Mouse (Mus musculus) stomach, embryonic 15.5 days (tissue): ENCODE measurements around the gene 4632433K11Rik. TPM values are rescaled to one million over a fixed set of nuclear protein-coding genes. Genes with fewer than 3 reads are reported as not detected.

Experiments used
- ATAC-seq: fragments of 200-750 bp; cut with Nextera tagmentation; 2 replicates; pipeline ENCODE4 v1.8.0; 2017; ENCODE audit warnings: low read depth, moderate number of reproducible peaks, moderate TSS enrichment; ENCODE audit not compliant: insufficient read depth, low FRiP score
- H3K27ac ChIP-seq: fragments of 300-500 bp; sonication (generic); 2 replicates; pipeline ENCODE4 v1.5.1; 2015; ENCODE audit warnings: mild to moderate bottlenecking, inconsistent platforms
- H3K27me3 ChIP-seq: fragments of 300-500 bp; sonication (generic); replicated peaks from 2 replicates; pipeline ENCODE4 v1.6.1; 2015; ENCODE audit warnings: inconsistent platforms
- H3K36me3 ChIP-seq: fragments of 300-500 bp; sonication (generic); 2 replicates; pipeline ENCODE4 v1.6.1; 2015; ENCODE audit warnings: inconsistent platforms
- H3K4me1 ChIP-seq: fragments of 300-500 bp; sonication (generic); 2 replicates; pipeline ENCODE4 v1.6.1; 2015; ENCODE audit warnings: inconsistent platforms
- H3K4me2 ChIP-seq: fragments of 300-500 bp; sonication (generic); 2 replicates; pipeline ENCODE4 v1.6.1; 2015; ENCODE audit warnings: mild to moderate bottlenecking, inconsistent platforms
- H3K4me3 ChIP-seq: fragments of 300-500 bp; sonication (generic); replicated peaks from 2 replicates; pipeline ENCODE4 v1.5.1; 2015; ENCODE audit warnings: inconsistent platforms
- H3K9ac ChIP-seq: fragments of 300-500 bp; sonication (generic); 2 replicates; pipeline ENCODE4 v1.6.1; 2015; ENCODE audit warnings: inconsistent platforms
- H3K9me3 ChIP-seq: fragments of 300-500 bp; sonication (generic); 2 replicates; pipeline ENCODE4 v1.6.1; 2016; ENCODE audit warnings: inconsistent platforms
- WGBS: fragments of 180-500 bp; shearing (Covaris S2); methylation state at CpG from one replicate; pipeline ENCODE4 v1.1.7; 2015; 5-methylcytosine and 5-hydroxymethylcytosine counted together
- polyA plus RNA-seq: library from polyadenylated mRNA; unstranded; fragments of >200 nt; fragmentation: Nextera tagmentation; extraction: Ambion mirVana; gene quantifications from 2 replicates; pipeline ENCODE4 v1.2.1, GENCODE M21; 2015

The 4632433K11Rik gene
- polyA plus RNA-seq, 1 experiment from 2014 or later = not detected

DNA sequence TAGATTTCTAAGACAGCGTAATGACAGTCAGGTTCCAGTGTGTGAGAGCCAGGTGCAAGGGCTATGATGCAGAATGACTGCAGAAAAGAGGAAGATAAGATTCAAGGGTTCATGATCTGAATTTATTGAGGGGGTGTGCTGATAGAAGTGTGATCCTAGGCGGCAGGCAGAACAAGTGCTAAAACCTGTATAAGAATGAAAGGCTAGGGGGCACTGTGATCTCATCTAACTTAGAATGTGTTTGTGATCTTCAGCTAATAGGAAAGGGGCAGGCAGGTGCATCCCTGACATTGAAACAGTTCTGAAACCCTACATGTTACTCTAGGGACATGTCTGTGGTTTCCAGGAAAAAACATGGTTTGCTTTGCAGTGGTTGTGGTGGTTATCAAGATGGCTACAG is 12.2 kb downstream of the 4632433K11Rik start:
- H3K4me2 ChIP-seq = no peak overlapping the region
- no peak overlapping the region for H3K4me3 ChIP-seq
- 0 out of 2 replicates have a peak, but pooled peaks cover 6% of the 10 kb centered on the region for H3K4me1 ChIP-seq
- no peaks in the 10 kb centered on the region for H3K27me3 ChIP-seq
- no peak for ATAC-seq
- no peak overlapping the region for H3K27ac ChIP-seq
- no peaks in the 10 kb centered on the region for H3K36me3 ChIP-seq
- 74% methylated on average over 2 of the region's 2 CpGs for WGBS
- H3K9ac ChIP-seq = no peak overlapping the region
- no peaks in the 10 kb centered on the region for H3K9me3 ChIP-seq

DNA sequence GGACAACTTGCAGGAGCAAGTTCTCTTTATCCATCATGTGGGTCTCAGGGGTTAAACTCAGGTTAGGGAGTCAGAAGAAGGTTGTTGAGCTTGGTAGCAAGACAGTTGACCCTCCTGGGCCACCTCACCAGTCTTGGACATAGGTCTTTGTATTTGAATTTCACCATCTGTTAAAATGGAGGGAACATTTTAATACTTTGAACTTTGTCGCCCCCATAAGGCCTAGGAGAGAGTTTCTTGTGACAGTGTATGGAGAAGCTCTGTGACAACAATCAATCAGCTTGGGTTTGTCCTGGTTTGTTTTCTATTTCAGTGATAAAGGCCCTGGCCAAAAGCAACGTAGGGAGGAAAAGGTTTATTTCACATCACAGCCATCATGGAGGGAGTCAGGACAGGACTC is 13.4 kb downstream of the 4632433K11Rik start:
- Histone ChIP-seq H3K9me3 (no peaks in the 10 kb centered on the region), H3K4me2 (no peak overlapping the region), H3K4me1 (0 out of 2 replicates have a peak, but pooled peaks cover 6% of the 10 kb centered on the region), H3K4me3 (no peak overlapping the region), H3K9ac (no peak overlapping the region), H3K27ac (no peak overlapping the region), H3K27me3 (peaks cover 6% of the 10 kb centered on the region), H3K36me3 (no peaks in the 10 kb centered on the region)
- 21% methylated on average over 2 of the region's 2 CpGs for WGBS
- no peak for ATAC-seq

DNA sequence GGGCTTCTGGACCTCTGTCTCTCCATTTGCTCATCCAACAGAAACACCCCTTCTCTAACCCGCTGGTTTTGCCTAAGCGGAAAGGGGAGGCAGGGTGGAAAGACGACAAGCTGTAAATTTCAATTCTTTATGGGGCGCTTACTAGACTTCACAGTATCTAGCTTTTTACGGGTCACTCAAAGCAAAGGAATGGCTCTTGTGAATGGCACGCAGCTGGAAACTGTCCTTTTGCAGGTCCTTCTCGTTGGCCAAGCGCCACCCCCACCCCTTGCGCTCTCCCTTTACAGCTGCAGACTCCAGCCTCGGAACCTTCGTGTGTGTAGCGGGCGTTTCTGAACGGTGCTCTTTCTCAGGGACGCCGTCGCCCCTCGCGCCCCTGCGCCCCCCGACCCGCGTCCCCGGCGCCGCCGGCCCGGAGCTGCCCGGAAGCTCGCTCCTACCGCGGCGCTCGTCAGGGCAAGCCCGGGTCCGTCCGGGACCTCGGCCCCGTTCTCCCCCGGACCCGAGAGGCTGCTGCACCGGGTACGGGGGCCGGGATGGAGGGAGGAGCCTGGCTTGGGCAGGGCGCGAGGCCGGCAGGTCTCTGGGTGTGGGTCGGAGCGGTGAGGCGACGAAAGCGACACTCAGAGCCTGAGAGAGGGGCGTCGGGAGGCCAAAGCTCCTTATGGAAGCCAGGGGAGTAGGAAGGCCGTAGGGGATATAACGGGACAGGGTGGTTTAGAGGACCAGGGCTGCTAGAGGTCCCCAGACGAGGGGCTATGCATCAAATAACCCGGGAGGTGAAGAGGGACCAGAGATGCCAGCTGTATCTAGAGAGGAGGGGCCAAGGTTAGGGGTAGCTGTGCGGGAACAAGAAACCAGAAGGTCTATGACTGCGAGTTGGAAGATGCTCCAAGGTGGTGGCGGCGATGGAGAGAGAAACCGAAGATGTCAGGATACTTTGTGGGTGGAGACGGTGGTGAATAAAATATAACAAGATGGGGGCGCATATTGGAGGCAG is 17.6 kb downstream of the 4632433K11Rik start, which contains the start of gene Zfp580:
Gene Zfp580 (plus strand): TSS at position 346 of the 1,000 bp plus-strand sequence.
- Histone ChIP-seq H3K4me2 (peak within 1 kb of the TSS; percentile 80), H3K27ac (peak within 1 kb of the TSS; percentile 72; the same call in 1 of the 2 replicates), H3K9ac (peak within 1 kb of the TSS; percentile 7; the same call in 1 of the 2 replicates), H3K9me3 (no peaks in the 10 kb centered on the region), H3K4me1 (peaks cover 23% of the 10 kb centered on the region), H3K36me3 (no peaks in the 10 kb centered on the region), H3K27me3 (peaks cover 47% of the 10 kb centered on the region), H3K4me3 (peak within 1 kb of the TSS; percentile 81)
- ATAC-seq = peak; percentile 74; the same call in 1 of the 2 replicates
- WGBS = under 1% methylated on average over 65 of the region's 65 CpGs

DNA sequence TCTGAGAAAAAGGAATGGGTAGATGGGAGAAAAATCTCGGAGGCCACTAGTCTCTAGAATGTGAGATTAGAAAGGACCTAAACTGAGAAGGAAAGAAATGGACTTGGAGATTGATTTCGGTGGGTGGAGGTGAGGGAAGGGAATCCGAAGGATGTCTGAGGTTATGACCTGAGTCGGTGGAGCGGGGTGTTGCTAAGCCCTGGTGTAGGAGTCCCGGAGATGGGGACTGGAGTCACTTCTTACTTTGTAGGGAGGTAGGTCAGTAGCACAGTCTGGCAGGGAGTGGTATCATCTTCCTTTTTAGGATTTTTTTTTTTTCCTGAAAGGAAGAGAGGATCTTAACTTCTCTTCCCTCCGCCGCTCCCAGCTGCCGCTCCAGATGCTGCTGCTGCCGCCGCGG is 18.5 kb downstream of the 4632433K11Rik start:
- H3K4me3 ChIP-seq = peak overlapping the region; percentile 81
- no peaks in the 10 kb centered on the region for H3K36me3 ChIP-seq
- H3K27ac ChIP-seq = no peak overlapping the region
- peak overlapping the region; percentile 29; the same call in 1 of the 2 replicates for H3K9ac ChIP-seq
- H3K9me3 ChIP-seq = no peaks in the 10 kb centered on the region
- H3K4me2 ChIP-seq = peak overlapping the region; percentile 80
- WGBS = 2% methylated on average over 12 of the region's 12 CpGs
- H3K4me1 ChIP-seq = peaks cover 31% of the 10 kb centered on the region
- ATAC-seq = no peak
- H3K27me3 ChIP-seq = peaks cover 56% of the 10 kb centered on the region

DNA sequence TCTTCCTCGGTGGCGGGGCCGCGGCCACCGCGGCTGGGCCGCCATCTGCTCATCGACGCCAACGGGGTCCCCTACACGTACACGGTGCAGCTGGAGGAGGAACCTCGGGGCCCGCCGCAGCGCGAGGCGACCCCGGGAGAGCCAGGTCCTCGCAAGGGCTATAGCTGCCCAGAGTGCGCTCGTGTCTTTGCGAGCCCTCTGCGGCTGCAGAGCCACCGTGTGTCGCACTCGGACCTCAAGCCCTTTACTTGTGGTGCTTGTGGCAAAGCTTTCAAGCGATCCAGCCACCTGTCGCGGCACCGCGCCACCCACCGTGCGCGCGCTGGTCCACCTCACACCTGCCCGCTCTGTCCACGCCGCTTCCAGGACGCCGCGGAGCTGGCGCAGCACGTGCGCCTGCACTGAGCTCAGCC is 19.0 kb downstream of the 4632433K11Rik start:
- Histone ChIP-seq H3K9ac (peak overlapping the region; percentile 29), H3K36me3 (no peaks in the 10 kb centered on the region)
- WGBS = 6% methylated on average over 45 of the region's 45 CpGs

DNA sequence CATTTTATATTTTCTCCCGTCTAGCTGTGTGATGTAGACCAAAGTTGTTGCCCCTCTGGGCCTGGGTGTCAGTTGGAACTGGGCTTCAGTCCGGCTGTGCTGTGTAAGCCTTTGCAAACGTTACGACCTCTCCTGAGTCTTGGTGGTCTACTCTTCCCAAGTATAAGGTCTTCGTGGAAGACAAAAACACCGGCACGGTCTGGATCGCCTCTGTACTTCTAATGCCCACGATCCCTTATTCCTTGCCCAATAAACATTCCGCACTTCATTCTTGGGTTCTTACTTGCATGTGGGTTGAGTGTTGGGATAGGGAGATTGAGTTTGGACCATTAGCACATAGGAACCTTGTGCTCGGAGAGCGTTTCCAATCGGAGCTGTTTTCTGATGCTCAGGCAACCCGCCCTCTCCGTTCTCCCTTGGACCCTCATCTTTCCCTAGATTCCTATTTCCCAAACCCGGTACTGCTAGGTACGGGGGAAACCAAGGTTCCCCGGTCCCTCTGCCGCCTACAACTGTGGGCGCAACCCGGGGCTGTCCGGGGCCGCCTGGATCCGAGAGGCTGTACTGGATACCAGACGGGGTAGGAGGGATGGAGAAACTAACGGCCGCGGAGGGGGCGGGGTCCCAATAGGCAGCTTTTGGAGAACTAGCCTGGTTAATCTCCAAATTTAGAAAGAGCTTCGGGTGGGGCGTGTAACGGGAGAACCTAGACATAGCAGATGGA is 19.7 kb downstream of the 4632433K11Rik start:
- H3K4me1 ChIP-seq = peaks cover 31% of the 10 kb centered on the region
- no peak overlapping the region for H3K27ac ChIP-seq
- H3K36me3 ChIP-seq = no peaks in the 10 kb centered on the region
- no peak overlapping the region for H3K9ac ChIP-seq
- WGBS = 10% methylated on average over 32 of the region's 32 CpGs
- H3K4me3 ChIP-seq = peak overlapping the region; percentile 81
- no peaks in the 10 kb centered on the region for H3K9me3 ChIP-seq
- no peak for ATAC-seq
- H3K27me3 ChIP-seq = peaks cover 67% of the 10 kb centered on the region
- peak overlapping the region; percentile 80 for H3K4me2 ChIP-seq

More for the DNA sequence above, 19.0 kb downstream of the 4632433K11Rik start:
- no peak overlapping the region for H3K27ac ChIP-seq
- ATAC-seq = no peak
- no peaks in the 10 kb centered on the region for H3K9me3 ChIP-seq
- peaks cover 61% of the 10 kb centered on the region for H3K27me3 ChIP-seq
- H3K4me1 ChIP-seq = peaks cover 31% of the 10 kb centered on the region
- peak overlapping the region; percentile 80 for H3K4me2 ChIP-seq
- H3K4me3 ChIP-seq = peak overlapping the region; percentile 81

DNA sequence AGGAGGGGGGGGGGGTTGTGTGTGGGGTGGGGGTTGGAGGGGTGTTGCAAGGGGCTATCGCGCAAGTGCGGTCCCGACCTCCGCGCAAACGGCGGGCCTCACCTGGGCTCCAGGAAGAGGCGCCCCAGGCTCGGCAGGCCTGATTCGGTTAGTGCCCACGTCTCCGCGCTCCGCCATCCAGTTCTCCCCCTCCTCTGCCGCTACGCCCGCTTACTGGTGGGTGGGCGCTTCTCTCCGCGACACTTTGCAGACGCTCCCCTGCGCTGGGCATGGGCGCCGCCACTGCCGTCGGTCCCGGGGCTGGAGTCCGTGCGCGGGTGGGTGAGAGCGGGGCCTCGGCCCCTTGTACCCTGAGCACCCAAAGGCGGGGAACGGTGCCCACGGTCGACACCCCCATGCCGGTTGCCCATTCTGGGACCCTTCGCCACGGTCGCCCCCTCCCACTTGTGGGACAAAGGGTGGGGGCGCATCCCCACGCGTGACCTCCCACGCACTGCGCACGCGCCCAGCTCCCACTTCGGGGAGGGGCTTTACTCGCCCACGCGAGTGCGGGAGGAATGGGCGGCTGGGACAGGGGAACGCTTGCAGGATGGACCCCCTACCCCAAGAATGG is 22.8 kb downstream of the 4632433K11Rik start:
- Histone ChIP-seq H3K27ac (peak overlapping the region; percentile 11; the same call in 1 of the 2 replicates), H3K4me2 (peak overlapping the region; percentile 75), H3K36me3 (no peaks in the 10 kb centered on the region), H3K9ac (peak overlapping the region; percentile 50), H3K4me1 (peaks cover 37% of the 10 kb centered on the region), H3K9me3 (no peaks in the 10 kb centered on the region), H3K4me3 (peak overlapping the region; percentile 52), H3K27me3 (peaks cover 66% of the 10 kb centered on the region)
- no peak for ATAC-seq
- WGBS = 2% methylated on average over 55 of the region's 55 CpGs

DNA sequence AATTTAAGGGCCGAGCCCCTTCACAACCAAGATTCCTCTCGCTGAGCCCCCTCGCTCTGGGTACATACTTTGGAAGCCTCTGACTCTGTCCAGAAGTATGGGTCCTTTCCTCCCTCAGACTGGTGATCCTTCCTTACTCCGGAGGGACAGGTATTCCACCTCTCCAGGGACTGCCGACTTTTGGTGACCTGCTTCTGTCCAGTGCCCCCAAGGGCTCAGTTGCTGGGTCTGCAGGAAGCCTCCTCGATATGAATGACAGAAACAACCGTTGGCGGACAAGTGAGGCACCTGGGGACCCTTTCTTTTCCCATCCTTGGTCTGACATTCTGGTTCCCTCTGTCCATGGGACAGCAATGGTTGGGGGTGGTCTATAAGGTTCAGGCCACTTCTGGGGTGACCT is 23.5 kb downstream of the 4632433K11Rik start:
- H3K27ac ChIP-seq = peak overlapping the region; percentile 11; the same call in 1 of the 2 replicates
- no peak for ATAC-seq
- peak overlapping the region; percentile 75 for H3K4me2 ChIP-seq
- H3K27me3 ChIP-seq = peaks cover 60% of the 10 kb centered on the region
- H3K9ac ChIP-seq = peak overlapping the region; percentile 50
- no peaks in the 10 kb centered on the region for H3K36me3 ChIP-seq
- H3K9me3 ChIP-seq = no peaks in the 10 kb centered on the region
- WGBS = 34% methylated on average over 8 of the region's 8 CpGs
- H3K4me3 ChIP-seq = peak overlapping the region; percentile 52
- peaks cover 37% of the 10 kb centered on the region for H3K4me1 ChIP-seq

DNA sequence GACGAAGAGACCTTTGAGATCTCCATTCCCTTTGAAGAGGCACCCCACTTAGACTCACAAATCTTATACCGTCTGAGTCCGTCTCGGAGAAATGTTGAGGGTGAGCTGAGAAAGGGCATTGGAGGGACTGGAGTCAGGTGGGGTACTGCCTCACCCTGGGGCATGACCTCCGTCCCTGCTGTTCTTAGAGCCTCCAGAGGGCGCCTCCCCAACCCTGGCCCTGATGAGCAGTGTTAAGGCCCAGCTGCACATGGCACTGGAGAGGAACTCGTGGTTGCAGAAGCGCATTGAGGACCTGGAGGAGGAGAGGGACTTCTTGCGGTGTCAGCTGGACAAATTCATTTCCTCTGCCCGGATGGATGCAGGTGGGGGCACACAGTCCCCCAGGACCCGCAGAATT is 23.9 kb downstream of the 4632433K11Rik start:
- Histone ChIP-seq H3K27ac (no peak overlapping the region), H3K4me2 (peak overlapping the region; percentile 75), H3K4me3 (no peak overlapping the region), H3K9ac (no peak overlapping the region), H3K27me3 (peaks cover 55% of the 10 kb centered on the region), H3K9me3 (no peaks in the 10 kb centered on the region), H3K4me1 (peaks cover 33% of the 10 kb centered on the region), H3K36me3 (no peaks in the 10 kb centered on the region)
- ATAC-seq = no peak
- 43% methylated on average over 11 of the region's 11 CpGs for WGBS

DNA sequence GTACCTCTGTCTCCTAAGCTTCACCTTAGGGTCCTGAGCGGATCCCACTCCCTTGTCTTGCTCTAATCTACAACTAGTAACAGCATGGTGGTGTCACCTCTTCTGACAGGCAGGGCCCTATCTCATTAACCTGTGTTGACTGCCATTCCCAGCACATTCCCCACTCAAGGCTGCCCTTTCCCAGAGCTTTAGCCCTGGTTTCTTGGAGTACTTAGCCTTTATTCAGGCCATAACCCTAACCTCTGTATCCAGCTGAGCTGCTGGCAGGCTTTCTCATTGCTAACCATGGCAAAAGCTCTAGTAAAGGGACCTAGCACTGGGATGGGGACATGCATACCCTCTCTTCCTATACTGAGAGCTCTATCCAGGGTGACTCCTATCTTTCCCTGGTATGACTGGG is 24.7 kb downstream of the 4632433K11Rik start:
- WGBS = 86% methylated on average over 1 of the region's 1 CpGs
- H3K4me1 ChIP-seq = peaks cover 29% of the 10 kb centered on the region
- no peak overlapping the region for H3K4me2 ChIP-seq

DNA sequence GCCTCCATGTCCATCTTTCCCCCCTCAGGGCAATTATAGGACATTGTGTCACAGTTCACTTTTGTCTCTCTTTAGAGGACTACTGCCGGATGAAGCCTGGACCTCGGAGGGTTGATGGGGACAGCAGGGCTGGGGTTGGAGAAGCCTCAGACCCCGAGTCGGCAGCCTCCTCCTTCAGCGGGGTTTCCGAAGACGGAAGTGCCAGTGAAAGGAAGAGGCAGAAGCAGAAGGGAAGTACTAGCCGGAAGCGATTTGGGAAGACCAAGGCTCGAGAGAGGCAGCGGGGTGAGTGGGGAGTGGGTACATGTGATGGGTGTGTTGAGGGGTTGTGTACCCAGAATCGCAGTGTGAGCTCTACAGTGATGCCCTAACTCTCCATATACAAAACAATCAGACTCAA is 25.5 kb downstream of the 4632433K11Rik start:
- no peaks in the 10 kb centered on the region for H3K36me3 ChIP-seq
- no peak for ATAC-seq
- H3K27ac ChIP-seq = no peak overlapping the region
- 86% methylated on average over 12 of the region's 12 CpGs for WGBS
- H3K4me2 ChIP-seq = no peak overlapping the region
- H3K27me3 ChIP-seq = peaks cover 39% of the 10 kb centered on the region
- no peaks in the 10 kb centered on the region for H3K9me3 ChIP-seq
- no peak overlapping the region for H3K4me3 ChIP-seq
- no peak overlapping the region for H3K9ac ChIP-seq
- H3K4me1 ChIP-seq = peaks cover 31% of the 10 kb centered on the region

More for the DNA sequence above, 24.7 kb downstream of the 4632433K11Rik start:
- no peaks in the 10 kb centered on the region for H3K36me3 ChIP-seq
- H3K9me3 ChIP-seq = no peaks in the 10 kb centered on the region
- no peak for ATAC-seq
- H3K27me3 ChIP-seq = peaks cover 47% of the 10 kb centered on the region
- H3K27ac ChIP-seq = no peak overlapping the region
- H3K9ac ChIP-seq = no peak overlapping the region
- H3K4me3 ChIP-seq = no peak overlapping the region
